Comparison of ENCODE assay signal across 23 mouse cellular contexts in genomic region chr11:115112196-115112595, GRCm38 (mm10). TPM values are rescaled to one million over a fixed set of nuclear protein-coding genes. Genes with fewer than 3 reads are reported as not detected.
DNase-seq lines count a peak whose midpoint lies in the region; ATAC-seq lines count a peak whose summit lies in the region.
"Had no signal": no experiment of that assay in that cellular context is flagged by ENCODE, and none has a peak within 500 bp of the region (broad histone marks: within the 10 kb centered on the region; RNA-seq: fewer than 3 reads in every experiment).

No protein-coding gene starts in this region.

- no peak overlapping the region for H3K4me2 ChIP-seq in midbrain, embryonic 11.5 days
- H3K4me2 ChIP-seq in midbrain, embryonic 15.5 days = no peak overlapping the region
- no peak overlapping the region for H3K4me2 ChIP-seq in embryonic facial prominence, embryonic 12.5 days (replicated peaks)
- H3K4me2 ChIP-seq in neural tube, embryonic 15.5 days = no peak overlapping the region
- H3K4me2 ChIP-seq: embryonic facial prominence, embryonic 13.5 days; forebrain, embryonic 12.5 days had no signal

- peak; percentile 78 for DNase-seq in midbrain, embryonic 11.5 days (ENCODE audit: low spot score, missing footprints)
- DNase-seq in embryonic facial prominence, embryonic 10.5 days (ENCODE audit: low spot score) = peak; percentile 20
- no peak for DNase-seq in gastrocnemius, adult 18-20 months (ENCODE audit: low spot score)
- DNase-seq in forebrain, embryonic 10.5 days (ENCODE audit: extremely low spot score, low spot score) = no peak
- DNase-seq: adrenal gland, adult 8-10 months; adrenal gland, postnatal 14 days; adrenal gland, postnatal 36 days; cerebellum, adult 11-12 months; cerebellum, adult 2 months; cerebellum, adult 9-10 months; cerebellum, postnatal 10 days; cerebellum, postnatal 25 days had no signal

- H3K9ac ChIP-seq in midbrain, embryonic 11.5 days (ENCODE audit: low read length) = no peak overlapping the region
- no peak overlapping the region for H3K9ac ChIP-seq in midbrain, embryonic 15.5 days
- H3K9ac ChIP-seq in embryonic facial prominence, embryonic 12.5 days = no peak overlapping the region
- no peak overlapping the region for H3K9ac ChIP-seq in neural tube, embryonic 15.5 days (replicated peaks)
- H3K9ac ChIP-seq: embryonic facial prominence, embryonic 13.5 days; forebrain, embryonic 12.5 days had no signal

- H3K27me3 ChIP-seq in midbrain, embryonic 11.5 days (ENCODE audit: control insufficient read depth, insufficient read depth, low read length) = no peaks in the 10 kb centered on the region
- H3K27me3 ChIP-seq in midbrain, embryonic 15.5 days (replicated peaks) = no peaks in the 10 kb centered on the region
- H3K27me3 ChIP-seq in embryonic facial prominence, embryonic 10.5 days (replicated peaks; ENCODE audit: low read depth, poor library complexity, severe bottlenecking) = no peaks in the 10 kb centered on the region
- no peaks in the 10 kb centered on the region for H3K27me3 ChIP-seq in embryonic facial prominence, embryonic 12.5 days
- H3K27me3 ChIP-seq in forebrain, embryonic 10.5 days (ENCODE audit: poor library complexity, severe bottlenecking) = no peaks in the 10 kb centered on the region
- H3K27me3 ChIP-seq in neural tube, embryonic 15.5 days (replicated peaks) = no peaks in the 10 kb centered on the region

- ATAC-seq in midbrain, embryonic 11.5 days (ENCODE audit: low FRiP score) = no peak
- ATAC-seq in midbrain, embryonic 15.5 days (replicated peaks) = no peak
- no peak for ATAC-seq in embryonic facial prominence, embryonic 12.5 days (ENCODE audit: insufficient number of reproducible peaks, insufficient read depth, low FRiP score, low TSS enrichment)
- no peak for ATAC-seq in neural tube, embryonic 15.5 days (ENCODE audit: low FRiP score)
- ATAC-seq: activated CD4-positive, CD25-positive, alpha-beta regulatory T cell, adult 4 months; forebrain, embryonic 14.5 days; forebrain, embryonic 16.5 days; Patski had no signal

- no peaks in the 10 kb centered on the region for H3K36me3 ChIP-seq in midbrain, embryonic 11.5 days (ENCODE audit: control insufficient read depth, insufficient read depth, low read length)
- H3K36me3 ChIP-seq in midbrain, embryonic 15.5 days (replicated peaks) = no peaks in the 10 kb centered on the region
- H3K36me3 ChIP-seq in embryonic facial prominence, embryonic 10.5 days (replicated peaks) = no peaks in the 10 kb centered on the region
- no peaks in the 10 kb centered on the region for H3K36me3 ChIP-seq in embryonic facial prominence, embryonic 12.5 days
- no peaks in the 10 kb centered on the region for H3K36me3 ChIP-seq in forebrain, embryonic 10.5 days (replicated peaks)
- no peaks in the 10 kb centered on the region for H3K36me3 ChIP-seq in neural tube, embryonic 15.5 days
- H3K36me3 ChIP-seq: embryonic facial prominence, embryonic 13.5 days; forebrain, embryonic 12.5 days had no signal

- H3K9me3 ChIP-seq in midbrain, embryonic 11.5 days (ENCODE audit: control insufficient read depth, low read length) = no peaks in the 10 kb centered on the region
- H3K9me3 ChIP-seq in midbrain, embryonic 15.5 days = no peaks in the 10 kb centered on the region
- H3K9me3 ChIP-seq in embryonic facial prominence, embryonic 10.5 days = no peaks in the 10 kb centered on the region
- no peaks in the 10 kb centered on the region for H3K9me3 ChIP-seq in embryonic facial prominence, embryonic 12.5 days
- no peaks in the 10 kb centered on the region for H3K9me3 ChIP-seq in forebrain, embryonic 10.5 days
- H3K9me3 ChIP-seq in neural tube, embryonic 15.5 days (replicated peaks) = no peaks in the 10 kb centered on the region
- H3K9me3 ChIP-seq: embryonic facial prominence, embryonic 13.5 days; forebrain, embryonic 12.5 days had no signal

- H3K4me3 ChIP-seq in midbrain, embryonic 11.5 days (ENCODE audit: low read depth, low read length) = no peak overlapping the region
- no peak overlapping the region for H3K4me3 ChIP-seq in midbrain, embryonic 15.5 days
- H3K4me3 ChIP-seq in embryonic facial prominence, embryonic 10.5 days = no peak overlapping the region
- no peak overlapping the region for H3K4me3 ChIP-seq in embryonic facial prominence, embryonic 12.5 days
- no peak overlapping the region for H3K4me3 ChIP-seq in forebrain, embryonic 10.5 days
- H3K4me3 ChIP-seq in neural tube, embryonic 15.5 days (replicated peaks) = no peak overlapping the region
- H3K4me3 ChIP-seq: embryonic facial prominence, embryonic 13.5 days; forebrain, embryonic 12.5 days had no signal

- no peaks in the 10 kb centered on the region for H3K4me1 ChIP-seq in midbrain, embryonic 11.5 days (ENCODE audit: control insufficient read depth, insufficient read depth, low read length)
- H3K4me1 ChIP-seq in midbrain, embryonic 15.5 days = peaks cover 4% of the 10 kb centered on the region; the same call in 1 of the 2 replicates
- H3K4me1 ChIP-seq in embryonic facial prominence, embryonic 10.5 days = peaks cover 9% of the 10 kb centered on the region; the same call in 1 of the 2 replicates
- H3K4me1 ChIP-seq in embryonic facial prominence, embryonic 12.5 days = peaks cover 10% of the 10 kb centered on the region
- peaks cover 11% of the 10 kb centered on the region for H3K4me1 ChIP-seq in forebrain, embryonic 10.5 days
- 0 out of 2 replicates have a peak, but pooled peaks cover 3% of the 10 kb centered on the region for H3K4me1 ChIP-seq in neural tube, embryonic 15.5 days

- WGBS in midbrain, embryonic 11.5 days = 66% methylated on average over 3 of the region's 3 CpGs
- WGBS in midbrain, embryonic 15.5 days = 64% methylated on average over 3 of the region's 3 CpGs
- 41% methylated on average over 3 of the region's 3 CpGs for WGBS in embryonic facial prominence, embryonic 10.5 days
- 23% methylated on average over 3 of the region's 3 CpGs for WGBS in embryonic facial prominence, embryonic 12.5 days
- WGBS in forebrain, embryonic 10.5 days = 52% methylated on average over 3 of the region's 3 CpGs
- 69% methylated on average over 3 of the region's 3 CpGs for WGBS in neural tube, embryonic 15.5 days

- no peak overlapping the region for H3K27ac ChIP-seq in midbrain, embryonic 11.5 days (ENCODE audit: low read depth, low read length)
- no peak overlapping the region for H3K27ac ChIP-seq in midbrain, embryonic 15.5 days
- no peak overlapping the region for H3K27ac ChIP-seq in embryonic facial prominence, embryonic 10.5 days (replicated peaks)
- H3K27ac ChIP-seq in embryonic facial prominence, embryonic 12.5 days = 0 out of 2 replicates have a peak overlapping the region, but pooled peaks have one; percentile 41
- H3K27ac ChIP-seq in forebrain, embryonic 10.5 days = no peak overlapping the region
- H3K27ac ChIP-seq in neural tube, embryonic 15.5 days (replicated peaks) = no peak overlapping the region
- H3K27ac ChIP-seq: embryonic facial prominence, embryonic 13.5 days; forebrain, embryonic 12.5 days had no signal

RNA-seq across cellular contexts. Expression of gene Rab37, which starts 21.0 kb away (rescaled TPM):
- polyA plus RNA-seq in midbrain, embryonic 11.5 days (2014; fragmentation: Nextera tagmentation; extraction: Ambion mirVana) = 0.61 and 0.69 TPM in 2 replicates
- polyA plus RNA-seq in midbrain, embryonic 15.5 days (2015; fragmentation: Nextera tagmentation; extraction: Ambion mirVana) = 0.49 and 1.1 TPM in 2 replicates
- 1.2 and 2.2 TPM in 2 replicates for polyA plus RNA-seq in embryonic facial prominence, embryonic 10.5 days (2016; fragmentation: Nextera tagmentation; extraction: Ambion mirVana)
- 1.9 and 2.1 TPM in 2 replicates for polyA plus RNA-seq in embryonic facial prominence, embryonic 12.5 days (2016; fragmentation: Nextera tagmentation; extraction: Ambion mirVana)
- total RNA-seq in gastrocnemius, adult 18-20 months (2021) = under 1 TPM in 1 of 2 experiments, not detected in 1; 0.36 TPM
- 0.76 and 0.90 TPM in 2 replicates for polyA plus RNA-seq in forebrain, embryonic 10.5 days (2016; fragmentation: Nextera tagmentation; extraction: Ambion mirVana)
- 0.93 and 4.3 TPM in 2 replicates for polyA plus RNA-seq in neural tube, embryonic 15.5 days (2015; fragmentation: Nextera tagmentation; extraction: Ambion mirVana)

RNA-seq across cellular contexts. Expression of gene Cd300lf, which starts 21.6 kb away (rescaled TPM):
- polyA plus RNA-seq in midbrain, embryonic 11.5 days (2014; fragmentation: Nextera tagmentation; extraction: Ambion mirVana) = not detected in 2 replicates
- polyA plus RNA-seq in midbrain, embryonic 15.5 days (2015; fragmentation: Nextera tagmentation; extraction: Ambion mirVana) = 0.20 and 0.27 TPM in 2 replicates
- polyA plus RNA-seq in embryonic facial prominence, embryonic 10.5 days (2016; fragmentation: Nextera tagmentation; extraction: Ambion mirVana) = 0.19 TPM in 1 of 2 replicates, not detected in the other
- 0.28 TPM in 1 of 2 replicates, not detected in the other for polyA plus RNA-seq in embryonic facial prominence, embryonic 12.5 days (2016; fragmentation: Nextera tagmentation; extraction: Ambion mirVana)
- not detected for total RNA-seq in gastrocnemius, adult 18-20 months (2021)
- polyA plus RNA-seq in forebrain, embryonic 10.5 days (2016; fragmentation: Nextera tagmentation; extraction: Ambion mirVana) = 0.09 and 0.10 TPM in 2 replicates
- polyA plus RNA-seq in neural tube, embryonic 15.5 days (2015; fragmentation: Nextera tagmentation; extraction: Ambion mirVana) = 0.20 and 0.27 TPM in 2 replicates
- polyA plus RNA-seq: C2C12; forebrain, embryonic 14.5 days; Patski had no signal

RNA-seq across cellular contexts. Expression of gene Cd300e, which starts 50.2 kb away (rescaled TPM):
- not detected in 2 replicates for polyA plus RNA-seq in midbrain, embryonic 11.5 days (2014; fragmentation: Nextera tagmentation; extraction: Ambion mirVana)
- polyA plus RNA-seq in midbrain, embryonic 15.5 days (2015; fragmentation: Nextera tagmentation; extraction: Ambion mirVana) = not detected in 2 replicates
- not detected in 2 replicates for polyA plus RNA-seq in embryonic facial prominence, embryonic 10.5 days (2016; fragmentation: Nextera tagmentation; extraction: Ambion mirVana)
- polyA plus RNA-seq in embryonic facial prominence, embryonic 12.5 days (2016; fragmentation: Nextera tagmentation; extraction: Ambion mirVana) = 0.10 TPM in 1 of 2 replicates, not detected in the other
- not detected for total RNA-seq in gastrocnemius, adult 18-20 months (2021)
- not detected in 2 replicates for polyA plus RNA-seq in forebrain, embryonic 10.5 days (2016; fragmentation: Nextera tagmentation; extraction: Ambion mirVana)
- 0.06 TPM in 1 of 2 replicates, not detected in the other for polyA plus RNA-seq in neural tube, embryonic 15.5 days (2015; fragmentation: Nextera tagmentation; extraction: Ambion mirVana)
- total RNA-seq: MEL had no signal
- polyA plus RNA-seq: activated CD4-positive, CD25-positive, alpha-beta regulatory T cell, adult 4 months; C2C12; embryonic facial prominence, embryonic 13.5 days; forebrain, embryonic 12.5 days; forebrain, embryonic 14.5 days; forebrain, embryonic 16.5 days had no signal

RNA-seq across cellular contexts. Expression of gene Slc9a3r1, which starts 50.9 kb away (rescaled TPM):
- polyA plus RNA-seq in midbrain, embryonic 11.5 days (2014; fragmentation: Nextera tagmentation; extraction: Ambion mirVana) = 26.8 and 32.0 TPM in 2 replicates
- polyA plus RNA-seq in midbrain, embryonic 15.5 days (2015; fragmentation: Nextera tagmentation; extraction: Ambion mirVana) = 46.4 and 54.6 TPM in 2 replicates
- polyA plus RNA-seq in embryonic facial prominence, embryonic 10.5 days (2016; fragmentation: Nextera tagmentation; extraction: Ambion mirVana) = 39.2 and 42.5 TPM in 2 replicates
- polyA plus RNA-seq in embryonic facial prominence, embryonic 12.5 days (2016; fragmentation: Nextera tagmentation; extraction: Ambion mirVana) = 34.6 and 35.4 TPM in 2 replicates
- total RNA-seq in gastrocnemius, adult 18-20 months (2021) = 1 to 10 TPM; 1.6 to 1.9 TPM
- 36.6 and 38.1 TPM in 2 replicates for polyA plus RNA-seq in forebrain, embryonic 10.5 days (2016; fragmentation: Nextera tagmentation; extraction: Ambion mirVana)
- 45.5 and 80.6 TPM in 2 replicates for polyA plus RNA-seq in neural tube, embryonic 15.5 days (2015; fragmentation: Nextera tagmentation; extraction: Ambion mirVana)

Comparison
In these comparisons a context has a peak if more than half of its experiments do, and no peak if none do; other contexts are left out.
1. DNase-seq: peak in midbrain, embryonic 11.5 days (single experiment) and embryonic facial prominence, embryonic 10.5 days (single experiment); none in gastrocnemius, adult 18-20 months (single experiment) and forebrain, embryonic 10.5 days (single experiment).